Mouse (Mus musculus): ENCODE data around the gene Epor.

Epor gene

DNA sequence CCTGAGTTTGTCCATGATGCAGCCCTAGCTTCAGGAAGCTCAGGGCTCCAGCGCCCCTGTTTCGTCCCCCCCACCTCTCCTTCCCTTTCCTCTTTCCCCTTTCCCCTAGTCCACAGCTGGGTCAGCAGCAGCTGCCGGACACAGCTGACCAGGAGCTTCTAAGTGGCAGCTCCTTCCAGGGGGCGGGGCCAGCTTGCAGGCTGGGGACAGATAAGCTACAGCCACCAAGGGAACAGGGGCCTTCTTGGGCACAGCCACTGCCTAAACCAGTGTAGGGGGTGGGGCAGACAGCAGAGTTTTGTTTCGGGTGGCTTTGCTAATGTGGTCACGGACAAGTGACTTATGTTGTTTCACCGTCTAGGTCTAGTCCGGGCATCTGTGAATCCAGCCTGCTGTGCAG, at the start of gene Epor:
TSS of gene Epor (minus strand) at position 90 of the 400 bp plus-strand sequence.
- DNase-seq: no peak

DNA sequence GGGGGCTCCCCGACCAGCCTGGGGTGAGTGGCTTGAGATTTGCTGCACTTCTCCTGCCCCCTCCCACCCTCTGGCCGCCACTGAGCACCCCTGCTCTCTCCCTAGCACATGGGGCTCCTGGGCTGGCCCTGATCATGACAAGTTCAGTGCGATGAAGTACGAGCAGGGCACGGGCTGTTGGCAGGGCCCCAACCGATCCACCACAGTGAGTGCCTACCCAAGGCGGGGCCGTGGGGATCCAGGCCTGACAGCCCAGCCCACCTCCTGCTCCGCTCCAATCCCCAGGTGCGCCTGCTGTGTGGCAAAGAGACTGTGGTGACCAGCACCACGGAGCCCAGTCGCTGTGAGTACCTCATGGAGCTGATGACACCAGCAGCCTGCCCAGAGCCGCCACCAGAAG, 49.4 kb upstream of the Epor start:
- no peak for DNase-seq

DNA sequence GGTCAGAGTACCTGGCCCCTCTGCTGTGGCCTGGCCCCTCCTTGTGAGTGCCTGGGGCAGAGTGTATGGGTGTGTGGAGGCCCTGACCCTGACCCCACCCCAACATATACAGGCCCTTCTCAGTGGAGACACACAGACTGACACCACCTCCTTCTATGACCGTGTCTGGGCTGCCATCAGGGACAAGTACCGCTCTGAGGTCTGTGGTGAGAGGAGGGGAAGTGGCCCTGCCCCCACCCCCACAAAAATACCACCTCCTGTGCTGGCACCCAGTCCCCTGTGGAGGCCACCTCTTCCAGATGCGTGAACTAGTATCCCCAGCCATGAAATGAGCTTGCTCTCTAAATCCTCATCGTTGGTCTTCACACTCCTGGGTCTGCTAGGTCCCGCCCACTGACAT, 47.7 kb upstream of the Epor start:
- DNase-seq: no peak

DNA sequence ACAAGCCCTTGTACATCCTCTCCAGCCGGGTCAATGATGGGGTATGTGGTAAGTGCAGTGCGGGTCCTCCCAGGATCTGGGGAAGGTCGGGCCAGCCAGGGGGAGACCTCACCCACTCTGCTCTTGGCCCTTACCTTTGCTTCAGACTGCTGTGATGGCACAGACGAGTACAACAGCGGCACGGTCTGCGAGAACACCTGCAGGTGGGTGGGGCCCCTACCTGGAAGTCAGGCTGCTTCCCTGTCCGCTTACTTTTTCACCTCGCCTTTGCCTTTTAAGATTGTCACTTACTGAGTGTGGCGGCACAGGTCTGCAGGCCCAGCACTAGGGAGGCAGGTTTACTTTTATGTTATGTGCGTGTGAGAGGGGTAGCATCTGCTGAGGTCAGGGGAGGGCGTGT, 41.2 kb upstream of the Epor start:
- DNase-seq: no peak

DNA sequence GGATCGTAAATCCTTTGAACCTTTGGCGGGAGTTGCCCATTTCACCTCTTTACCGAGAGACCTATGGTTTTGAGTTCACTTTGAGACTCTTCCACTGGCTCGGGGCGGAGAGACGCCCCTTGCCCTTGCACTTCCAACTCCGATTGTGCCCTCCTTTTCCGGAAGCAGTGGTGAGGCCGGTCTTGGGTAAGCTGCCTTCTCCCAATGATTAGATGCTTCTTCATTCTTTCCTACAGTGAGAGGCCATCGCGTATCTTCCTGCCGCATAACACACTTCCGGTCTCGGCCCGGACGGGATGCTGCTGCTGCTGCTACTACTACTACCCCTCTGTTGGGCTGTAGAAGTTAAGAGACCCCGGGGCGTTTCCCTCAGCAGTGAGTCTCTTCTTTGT, 39.9 kb upstream of the Epor start:
- no peak for DNase-seq

DNA sequence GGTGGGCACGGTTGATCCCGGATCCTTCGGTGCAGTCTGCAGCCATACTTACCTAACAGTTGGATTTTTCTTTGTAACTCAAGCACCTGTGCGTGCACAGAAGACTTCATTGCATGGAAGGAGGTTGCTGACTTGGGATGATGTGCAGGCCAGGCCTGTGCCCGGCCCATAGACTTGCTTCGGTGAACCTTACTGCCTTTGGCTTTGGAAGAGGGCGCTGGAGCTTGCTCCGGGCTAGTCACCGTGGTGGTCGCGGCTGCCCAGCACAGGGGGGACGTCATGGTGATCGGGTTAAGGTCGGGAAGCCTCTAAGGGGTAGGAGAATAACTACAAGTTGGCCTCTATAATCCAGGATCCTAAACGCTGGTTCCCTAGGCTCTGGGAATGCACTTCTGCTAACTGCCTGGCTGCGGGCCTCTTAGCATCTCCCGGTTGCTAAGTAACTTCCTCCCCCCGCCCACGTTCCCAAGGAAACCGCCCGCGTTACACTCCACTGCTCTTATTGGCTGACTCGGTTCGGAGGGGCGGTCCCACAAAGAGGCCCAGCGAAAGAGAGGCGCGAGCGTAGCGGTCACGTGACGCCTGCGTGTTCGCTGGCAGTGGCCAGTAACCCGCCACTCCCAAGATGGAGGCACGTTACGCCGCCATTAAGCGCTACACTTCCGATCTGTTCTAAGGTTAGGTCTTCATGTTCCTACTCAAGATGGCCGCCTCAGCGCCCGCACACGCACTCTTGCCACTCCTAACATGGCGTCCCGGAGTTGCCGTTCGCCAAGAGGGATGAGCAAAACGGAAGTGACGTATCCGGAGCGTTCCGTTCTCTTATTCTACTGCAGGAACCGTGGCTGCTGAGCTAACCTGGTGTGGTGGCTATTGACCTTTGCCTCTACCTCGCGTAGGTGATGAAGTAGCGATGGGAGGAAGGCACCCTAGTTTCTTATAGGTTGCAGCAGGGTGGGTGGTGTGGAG, 39.2 kb upstream of the Epor start, which contains the start of the genes Ccdc151 and Prkcsh:
TSS of gene Ccdc151 (minus strand) at position 441 of the 969 bp plus-strand sequence.
TSS of gene Prkcsh (plus strand) at position 613 of the 969 bp plus-strand sequence.
- DNase-seq: peak; percentile 98

DNA sequence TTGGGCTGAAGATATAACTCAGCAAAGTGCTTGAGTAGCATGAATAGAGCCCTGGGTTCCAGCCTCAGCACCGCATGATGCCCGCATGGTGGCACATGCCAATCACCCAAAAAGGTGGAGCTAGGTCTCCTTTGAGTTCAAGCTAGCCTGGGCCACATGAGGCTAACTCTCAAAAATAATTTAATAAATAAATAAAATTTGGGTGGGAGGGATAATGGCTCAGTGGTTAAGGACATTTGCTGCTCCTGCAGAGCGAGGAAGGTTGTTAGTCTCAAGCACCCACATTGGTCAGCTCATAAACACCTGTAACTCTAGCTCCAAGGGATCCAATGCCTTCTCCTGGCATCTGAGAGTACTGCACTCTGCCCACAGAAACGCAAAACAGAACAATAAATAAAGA, 38.3 kb upstream of the Epor start:
- DNase-seq: no peak

DNA sequence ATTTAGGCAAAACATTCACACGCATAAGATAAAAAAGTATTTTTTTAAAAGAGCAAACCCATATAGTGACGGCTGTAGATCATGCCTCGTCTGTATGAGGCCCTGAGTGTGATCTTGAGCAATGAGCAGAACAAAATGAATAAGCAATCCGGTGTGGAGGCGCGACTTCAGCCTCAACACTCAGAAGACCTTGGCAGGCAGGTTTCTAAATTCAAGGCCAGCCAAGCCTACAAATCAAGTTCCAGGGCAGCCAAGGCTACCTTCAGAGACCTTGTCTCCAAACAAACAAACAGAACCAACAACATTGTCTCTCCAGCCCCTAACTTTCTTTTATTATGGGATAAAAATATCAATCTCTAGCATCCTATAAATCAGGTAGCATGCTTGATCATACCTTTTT, 37.0 kb upstream of the Epor start:
- no peak for DNase-seq

DNA sequence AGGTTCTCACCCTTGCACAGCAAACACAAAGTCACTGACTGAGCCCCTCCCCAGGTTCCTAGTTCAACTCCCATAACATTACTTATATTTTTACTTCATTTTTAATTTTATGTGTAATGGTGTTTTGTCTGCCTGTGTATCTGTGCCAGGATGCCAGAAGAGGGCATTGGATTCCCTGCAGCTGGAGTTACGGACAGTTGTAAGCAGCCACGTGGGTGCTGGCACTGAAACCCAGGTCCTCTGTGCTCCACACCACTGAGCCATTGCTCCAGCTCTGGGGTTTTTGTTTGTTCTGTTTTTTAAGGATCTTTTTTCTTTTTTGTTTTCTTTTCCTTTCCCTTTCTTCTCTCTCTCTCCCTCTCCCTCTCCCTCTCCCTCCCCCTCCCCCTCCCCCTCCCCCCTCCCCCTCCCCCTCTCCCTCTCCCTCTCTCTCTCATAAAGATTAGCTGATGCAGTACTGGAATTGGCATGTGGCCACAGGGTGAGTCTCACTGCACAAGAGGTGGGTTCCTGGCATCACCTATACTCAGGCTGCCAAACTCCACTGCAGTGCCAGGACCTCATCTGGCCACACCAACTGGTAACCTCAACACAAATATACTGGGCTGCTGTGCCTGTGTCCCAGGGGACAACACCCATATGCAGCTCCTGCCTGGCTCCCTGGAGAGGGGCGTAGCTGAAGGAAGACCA, 33.0 kb upstream of the Epor start:
- no peak for DNase-seq

DNA sequence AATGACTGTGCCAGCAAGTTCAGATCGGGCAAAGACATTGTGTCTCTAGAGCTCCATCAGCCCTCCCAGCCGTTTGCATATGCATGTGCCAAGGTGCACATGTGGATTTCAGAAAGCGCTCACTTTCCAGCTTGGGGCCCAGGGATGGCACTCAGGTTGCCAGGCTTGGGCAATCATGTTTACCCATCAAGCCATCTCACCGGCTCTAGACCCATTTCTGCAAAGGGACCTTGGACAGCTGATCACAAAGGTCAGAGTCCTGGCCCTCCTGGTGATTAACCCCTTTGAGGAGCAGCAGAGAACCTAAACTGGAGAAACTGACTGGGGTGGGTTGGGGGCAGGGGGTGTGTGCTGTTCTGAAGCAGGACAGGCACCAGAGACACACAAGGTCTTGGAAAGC, 28.9 kb upstream of the Epor start:
- DNase-seq: no peak

DNA sequence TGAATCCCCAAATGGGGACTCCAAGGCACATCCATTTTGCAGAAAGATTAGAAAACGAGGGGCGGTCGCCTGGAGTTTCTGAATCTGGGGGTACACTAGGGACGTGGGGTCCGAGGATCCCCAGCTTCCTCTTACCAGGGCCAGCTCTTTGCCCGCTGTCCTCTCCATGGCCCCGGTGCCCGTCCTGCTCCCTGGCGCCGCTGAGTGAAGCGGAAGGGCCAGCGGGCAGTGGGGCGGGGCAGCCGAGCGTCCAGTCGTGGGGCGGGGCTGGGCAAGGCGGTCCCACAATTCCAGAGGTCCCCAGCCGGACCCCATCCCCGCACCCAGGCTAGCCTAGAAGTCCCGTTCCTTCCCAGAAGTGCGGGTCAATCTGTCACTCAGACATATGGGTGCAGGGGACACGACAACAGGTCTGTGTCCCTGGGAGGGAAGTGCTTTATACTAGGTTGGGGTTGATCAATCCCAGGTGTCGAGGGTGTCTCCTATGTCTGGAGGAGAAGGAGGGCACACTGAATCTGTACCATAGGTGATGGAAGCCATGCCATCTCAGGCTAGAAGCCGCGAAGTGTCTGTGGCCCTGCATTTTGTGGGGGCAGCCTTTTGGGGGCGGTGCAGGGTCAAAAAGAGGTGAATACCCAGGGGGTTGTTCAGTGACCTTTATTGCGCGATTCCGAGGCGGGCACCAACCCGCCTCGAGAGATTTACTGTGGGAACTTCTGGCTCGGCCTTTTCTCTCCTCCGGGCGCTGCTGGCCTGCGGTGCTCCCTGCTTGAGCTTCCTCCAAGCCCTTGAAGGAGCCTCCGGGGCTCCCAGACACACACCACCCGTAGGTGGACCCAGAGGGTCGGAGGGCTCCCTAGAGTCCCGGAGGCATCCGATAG, 26.2 kb upstream of the Epor start, which contains the start of gene Rgl3:
TSS of gene Rgl3 (minus strand) at position 217 of the 881 bp plus-strand sequence.
- peak; percentile 77 for DNase-seq

DNA sequence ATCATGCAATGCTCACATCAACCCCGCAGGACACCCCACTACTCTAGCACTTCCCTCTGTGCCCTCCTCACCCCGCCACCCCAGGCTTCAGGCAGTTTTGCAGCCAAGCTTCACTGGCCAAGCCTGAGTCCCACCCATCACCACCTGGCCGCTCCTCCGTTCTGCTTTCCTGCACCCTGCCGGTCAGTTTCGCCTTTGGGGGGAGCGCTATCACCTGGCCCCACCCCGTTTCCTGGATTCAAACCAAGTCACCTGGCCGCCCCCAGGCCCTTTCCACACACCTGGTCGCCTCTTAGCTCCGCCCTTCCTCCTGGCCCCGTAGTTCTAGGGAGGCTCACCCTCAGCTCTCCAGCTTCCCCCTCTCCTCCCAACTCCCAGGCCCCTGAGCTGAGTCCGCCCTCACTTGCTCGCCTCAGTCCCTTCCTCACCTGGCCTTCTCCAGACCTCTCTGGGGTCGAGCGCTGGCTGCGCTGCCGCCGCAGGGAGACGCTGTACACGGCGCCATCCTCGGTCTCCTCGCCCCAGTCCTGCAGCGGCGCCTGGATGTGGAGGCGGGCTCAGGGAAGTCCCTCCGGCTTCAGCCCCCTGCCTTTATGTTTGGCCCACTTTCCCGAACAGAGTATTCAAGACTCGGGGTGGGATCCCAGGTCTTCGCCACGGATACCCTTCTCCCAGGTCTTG, 25.3 kb upstream of the Epor start:
- DNase-seq: peak; percentile 70

DNA sequence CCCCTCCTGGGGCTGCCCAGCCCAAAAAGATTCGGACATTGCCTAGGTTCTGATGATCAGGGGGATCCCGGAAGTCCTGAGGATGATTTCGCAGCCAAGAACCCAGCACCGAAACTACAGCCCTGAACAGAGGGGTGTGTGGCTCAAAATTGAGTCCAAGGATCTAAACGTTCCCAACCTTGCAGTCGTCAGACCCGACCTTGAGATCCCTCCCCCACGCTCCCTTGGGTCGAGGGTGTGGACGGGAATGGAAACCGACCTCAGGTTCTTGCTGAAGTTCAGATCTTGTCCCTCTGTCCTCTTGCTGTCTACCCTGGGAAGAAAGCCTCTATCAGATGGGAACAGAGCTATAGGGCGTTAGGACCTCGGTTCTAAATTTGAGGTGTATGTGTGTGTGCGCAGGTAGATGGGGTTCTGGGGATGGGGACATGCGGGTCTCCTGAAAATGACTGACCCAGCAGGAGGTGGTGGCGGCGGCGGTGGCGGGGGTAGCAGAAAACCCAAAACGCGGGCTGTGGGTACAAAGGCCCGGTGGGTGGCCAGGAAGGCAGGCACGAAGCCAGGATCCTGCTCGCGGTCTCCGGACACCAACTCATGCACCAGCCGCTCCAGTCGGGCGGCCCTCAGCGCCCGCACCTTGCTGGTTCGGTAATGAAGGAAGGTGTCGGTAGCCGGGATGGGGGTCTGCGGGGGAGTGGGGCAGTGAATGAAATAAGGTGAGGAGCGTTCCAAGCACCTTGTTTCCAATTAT, 24.5 kb upstream of the Epor start:
- peak; percentile 73 for DNase-seq

DNA sequence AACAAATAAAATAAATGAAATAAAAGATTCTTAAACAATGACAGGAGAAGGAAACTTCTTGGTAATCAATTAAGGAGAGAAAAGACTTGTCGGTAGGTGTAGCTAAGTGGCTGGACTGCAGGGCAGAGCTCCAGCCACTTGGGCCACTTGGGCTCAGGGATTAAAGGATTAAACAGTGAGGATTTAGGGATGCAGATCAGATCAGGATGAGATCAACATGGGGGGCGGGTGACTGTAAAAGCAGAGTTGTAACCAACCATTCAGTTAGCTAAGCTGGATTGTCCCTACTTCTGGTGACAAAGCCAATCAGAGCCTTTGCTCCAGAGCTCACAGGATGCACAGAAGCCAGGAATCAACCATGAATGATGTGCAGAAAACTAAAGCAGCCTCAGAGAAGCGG, 20.6 kb upstream of the Epor start:
- no peak for DNase-seq

DNA sequence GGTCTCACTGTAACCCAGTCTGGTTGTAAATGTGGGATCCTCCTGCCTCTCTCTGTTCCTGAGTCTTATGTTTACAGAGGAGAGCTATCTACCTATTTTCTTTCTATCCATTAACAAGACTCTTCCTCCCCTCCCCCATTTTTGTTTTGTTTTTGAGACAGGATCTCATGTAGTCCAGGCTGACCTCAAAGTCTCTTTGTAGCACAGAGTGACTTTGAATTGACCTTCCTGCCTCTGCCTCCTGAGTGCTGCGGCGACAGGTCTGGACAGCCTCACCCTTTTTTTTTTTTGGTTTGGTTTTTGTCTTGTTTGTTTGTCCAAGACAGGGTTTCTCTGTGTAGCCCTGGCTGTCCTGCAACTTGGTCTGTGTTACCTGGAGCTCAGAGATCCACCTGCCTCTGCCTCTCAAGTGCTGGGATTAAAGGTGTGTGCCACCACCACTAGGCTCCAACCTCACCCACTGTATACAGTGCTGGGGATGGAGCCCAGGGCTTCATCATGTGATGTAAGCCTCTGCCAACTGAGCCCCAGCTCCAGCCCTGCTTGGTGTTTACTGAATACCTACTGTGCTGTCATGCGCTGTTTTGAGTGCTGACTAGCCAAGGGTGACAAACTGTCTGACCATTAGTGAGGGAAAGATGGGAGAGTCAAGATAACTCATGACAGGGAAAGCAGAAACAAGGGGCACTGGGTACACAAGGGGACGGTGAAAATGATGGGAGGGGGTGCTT, 15.3 kb upstream of the Epor start:
- no peak for DNase-seq

DNA sequence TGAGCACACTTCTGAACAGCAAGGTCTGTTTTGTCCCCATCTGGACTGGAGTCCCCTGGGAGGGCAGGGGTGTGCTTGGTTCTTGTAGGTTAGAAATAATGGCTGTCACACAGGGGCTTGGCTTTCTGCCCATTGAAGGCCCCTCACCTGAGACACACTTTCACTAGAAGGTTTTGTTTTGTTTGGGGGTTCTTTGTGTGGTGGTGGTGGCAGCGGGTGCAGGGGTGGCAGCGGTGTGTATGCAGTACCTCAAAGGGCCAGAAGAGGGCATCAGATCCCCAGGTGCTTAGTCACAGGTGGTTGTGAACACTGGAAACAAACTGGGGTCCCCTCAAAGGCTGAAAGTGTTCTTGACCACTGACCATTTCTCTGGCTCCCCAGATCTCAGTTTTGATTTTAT, 14.7 kb upstream of the Epor start:
- peak; percentile 68 for DNase-seq

DNA sequence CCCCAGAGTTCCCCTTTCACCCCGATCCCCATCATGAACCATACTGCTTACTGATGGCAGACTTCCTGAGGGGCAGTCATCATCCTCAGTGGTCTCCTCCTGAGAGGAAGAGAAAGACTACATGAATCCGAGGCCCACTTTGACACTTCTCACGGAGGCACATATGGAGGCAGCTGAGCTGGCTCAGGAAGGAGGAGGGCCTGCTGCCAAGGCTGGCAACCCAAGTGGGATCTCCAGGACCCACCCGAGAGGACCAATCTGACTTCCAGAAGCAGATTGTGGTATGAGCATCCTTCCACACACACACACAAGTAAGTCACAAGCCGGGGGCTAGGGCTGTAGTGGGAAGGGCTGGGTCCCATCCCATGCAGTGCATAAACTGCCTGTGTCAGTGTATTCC, 14.0 kb upstream of the Epor start:
- DNase-seq: no peak

DNA sequence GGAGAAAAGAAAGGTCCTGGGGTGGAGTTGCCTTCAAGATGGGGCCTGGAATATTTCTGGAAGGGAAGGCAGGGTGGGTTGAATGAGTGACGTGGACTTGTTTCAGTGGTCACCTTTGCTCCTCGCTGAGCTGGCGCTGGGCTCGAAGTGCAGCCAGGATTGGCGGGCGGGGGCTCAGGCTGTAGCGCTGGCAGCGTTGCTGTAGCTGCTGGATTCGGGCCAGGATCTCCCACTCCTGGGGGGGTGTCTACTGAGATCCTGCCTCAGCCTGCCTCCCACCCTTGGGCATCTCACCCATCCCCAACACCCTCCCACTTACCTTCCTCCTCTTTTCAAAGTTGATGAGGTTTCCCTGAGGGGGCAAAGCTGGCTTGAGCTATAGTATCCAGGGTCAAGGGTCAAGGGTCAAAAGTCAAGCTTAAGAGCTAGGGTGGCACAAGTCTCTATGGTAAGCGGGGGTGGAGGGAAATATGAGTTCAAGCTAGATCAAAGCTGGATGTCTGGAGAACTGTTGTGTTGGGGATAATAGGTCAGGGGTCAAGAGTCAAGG, 13.4 kb upstream of the Epor start:
- no peak for DNase-seq

DNA sequence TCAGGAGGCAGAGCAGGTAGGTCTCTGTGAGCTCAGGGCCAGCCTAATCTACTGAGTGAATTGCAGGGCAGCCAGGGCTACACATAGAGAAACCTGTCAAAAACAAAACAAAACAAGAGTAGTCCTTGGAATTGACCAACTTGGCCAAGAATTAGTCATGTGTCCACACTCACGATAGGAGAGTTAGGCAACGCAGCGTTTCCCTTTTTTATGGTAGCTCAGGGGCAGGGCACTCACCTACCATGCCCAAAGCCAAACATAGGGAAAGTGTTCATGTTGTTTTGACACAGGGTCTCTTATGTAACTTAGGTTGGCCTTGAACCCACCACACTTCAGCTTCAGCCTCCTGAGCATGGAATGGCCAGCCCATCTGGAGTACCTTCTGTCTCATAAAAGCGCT, 6.0 kb upstream of the Epor start:
- no peak for DNase-seq

DNA sequence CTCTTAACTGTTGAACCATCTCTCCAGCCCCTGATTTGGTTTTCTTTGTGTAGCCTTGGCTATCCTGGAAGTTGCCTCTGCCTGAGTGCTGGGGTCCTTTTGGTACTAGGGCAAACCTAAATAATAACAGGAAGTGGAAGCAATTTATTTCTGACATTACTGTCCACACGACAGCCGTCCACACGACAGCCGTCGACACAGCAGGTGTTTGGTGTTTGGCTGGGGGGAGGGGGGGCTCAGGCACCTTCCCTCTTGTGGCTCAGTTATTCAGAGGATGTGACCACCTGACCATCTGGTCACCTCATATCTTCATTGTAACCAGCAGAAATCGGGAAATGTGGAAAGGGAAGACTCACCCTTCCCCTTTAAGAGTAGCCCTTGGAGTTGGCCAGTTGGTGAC, 5.6 kb upstream of the Epor start:
- no peak for DNase-seq

All from cerebellum, adult 8-10 months (tissue).